Mouse (Mus musculus) stomach, postnatal 0 days (tissue): ENCODE measurements around the gene Atp1b1. TPM values are rescaled to one million over a fixed set of nuclear protein-coding genes. Genes with fewer than 3 reads are reported as not detected.

Experiments
- ATAC-seq: fragments of 200-750 bp; cut with Nextera tagmentation; 2 replicates; pipeline ENCODE4 v1.8.0; 2017; ENCODE audit not compliant: low FRiP score, low TSS enrichment
- DNase-seq: peaks from one replicate; pipeline ENCODE4 v3.0.0-alpha.2; 2016; ENCODE audit warnings: low spot score
- H3K27ac ChIP-seq: fragments of 300-500 bp; sonication (generic); replicated peaks from 2 replicates; pipeline ENCODE4 v1.5.1; 2014; ENCODE audit warnings: mild to moderate bottlenecking, control low read depth
- H3K27me3 ChIP-seq: fragments of 300-500 bp; sonication (generic); 2 replicates; pipeline ENCODE4 v1.6.1; 2014; ENCODE audit warnings: low read length; ENCODE audit not compliant: control insufficient read depth, insufficient read depth
- H3K36me3 ChIP-seq: fragments of 300-500 bp; sonication (generic); 2 replicates; pipeline ENCODE4 v1.6.1; 2014; ENCODE audit warnings: low read length, mixed read lengths; ENCODE audit not compliant: control insufficient read depth, insufficient read depth
- H3K4me1 ChIP-seq: fragments of 300-500 bp; sonication (generic); replicated peaks from 2 replicates; pipeline ENCODE4 v1.6.1; 2014; ENCODE audit warnings: antibody characterized with exemption; ENCODE audit not compliant: control insufficient read depth, insufficient read depth
- H3K4me2 ChIP-seq: fragments of 300-500 bp; sonication (generic); replicated peaks from 2 replicates; pipeline ENCODE4 v1.6.1; 2014; ENCODE audit warnings: low read depth, mild to moderate bottlenecking, control low read depth, moderate library complexity
- H3K4me3 ChIP-seq: fragments of 300-500 bp; sonication (generic); 2 replicates; pipeline ENCODE4 v1.5.1; 2014; ENCODE audit warnings: low read depth, low read length, control low read depth
- H3K9ac ChIP-seq: fragments of 300-500 bp; sonication (generic); 2 replicates; pipeline ENCODE4 v1.6.1; 2014; ENCODE audit warnings: mild to moderate bottlenecking, low read length, control low read depth, mixed read lengths
- H3K9me3 ChIP-seq: fragments of 300-500 bp; sonication (generic); 2 replicates; pipeline ENCODE4 v1.6.1; 2016; ENCODE audit warnings: low read length; ENCODE audit not compliant: control insufficient read depth
- CTCF ChIP-seq: IDR thresholded peaks from 2 replicates; pipeline ENCODE4 v1.5.1; 2016; ENCODE audit warnings: antibody characterized with exemption, low read depth, mild to moderate bottlenecking, moderate library complexity
- EP300 ChIP-seq: optimal IDR thresholded peaks from 2 replicates; pipeline ENCODE3; 2016; ENCODE audit warnings: antibody characterized with exemption
- WGBS: fragments of 180-500 bp; shearing (Covaris S2); extraction: QIAGEN DNeasy Blood & Tissue Kit; methylation state at CpG from one replicate; pipeline ENCODE4 v1.1.7; 2014; 5-methylcytosine and 5-hydroxymethylcytosine counted together
- polyA plus RNA-seq: library from polyadenylated mRNA; unstranded; fragments of >200 nt; fragmentation: Nextera tagmentation; extraction: Ambion mirVana; gene quantifications from 2 replicates; pipeline ENCODE4 v1.2.1, GENCODE M21; 2015

Gene Atp1b1
- 213 and 222 TPM in 2 replicates for polyA plus RNA-seq

DNA sequence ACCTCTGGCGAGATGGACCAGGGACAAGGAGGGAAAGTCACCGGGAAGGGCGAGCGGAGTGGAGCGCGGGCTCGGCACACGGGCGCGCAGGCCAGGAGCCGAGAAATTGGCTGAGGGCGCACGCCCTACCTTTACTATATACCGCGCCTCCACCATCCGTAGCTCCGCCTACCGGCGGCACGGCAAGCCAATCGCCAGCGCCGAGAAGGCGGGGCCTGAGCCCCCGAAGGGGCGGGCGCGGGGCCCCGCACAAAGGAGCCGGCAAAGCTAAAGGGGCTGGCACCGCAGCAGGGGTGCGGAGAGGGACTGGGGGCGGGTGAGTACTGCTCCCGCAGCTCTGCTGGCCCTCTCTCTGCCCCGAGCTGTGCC lies at the start of gene Atp1b1:
TSS of gene Atp1b1 (minus strand) at position 111 of the 369 bp plus-strand sequence.
- ATAC-seq = peak; percentile 81
- peak; percentile 95 for DNase-seq
- TF ChIP-seq CTCF (peak; percentile 48), EP300 (no peak)
- Histone ChIP-seq H3K36me3 (no peaks in the 10 kb centered on the region), H3K27me3 (no peaks in the 10 kb centered on the region), H3K9me3 (no peaks in the 10 kb centered on the region), H3K27ac (peak within 1 kb of the TSS; percentile 96), H3K9ac (peak within 1 kb of the TSS; percentile 92), H3K4me1 (peaks cover 7% of the 10 kb centered on the region), H3K4me2 (peak within 1 kb of the TSS; percentile 69), H3K4me3 (peak within 1 kb of the TSS; percentile 80)
- 3% methylated on average over 21 of the region's 35 CpGs for WGBS

DNA sequence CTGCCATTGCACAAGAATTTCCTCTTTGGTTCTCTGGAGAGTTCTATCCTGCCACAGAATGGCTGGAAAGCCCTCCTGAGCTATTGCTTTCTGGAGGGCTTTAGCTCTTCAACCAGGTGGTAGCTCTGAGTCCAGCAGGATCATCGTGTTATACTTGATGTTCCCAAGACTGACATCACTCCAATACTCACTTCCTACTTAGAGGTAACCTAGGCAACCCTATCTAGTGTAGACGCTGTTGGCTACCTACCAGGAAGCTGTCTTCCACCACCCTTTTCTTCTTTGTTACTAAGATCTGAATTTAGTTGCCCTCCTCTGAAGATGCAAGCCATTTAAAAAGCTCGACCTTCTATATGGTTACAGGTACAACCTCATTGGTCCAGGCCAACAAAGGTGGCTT lies 46.9 kb upstream of the Atp1b1 start:
- DNase-seq = no peak
- no peak for TF ChIP-seq CTCF
- TF ChIP-seq EP300 = no peak
- WGBS = 69% methylated on average over 3 of the region's 3 CpGs

DNA sequence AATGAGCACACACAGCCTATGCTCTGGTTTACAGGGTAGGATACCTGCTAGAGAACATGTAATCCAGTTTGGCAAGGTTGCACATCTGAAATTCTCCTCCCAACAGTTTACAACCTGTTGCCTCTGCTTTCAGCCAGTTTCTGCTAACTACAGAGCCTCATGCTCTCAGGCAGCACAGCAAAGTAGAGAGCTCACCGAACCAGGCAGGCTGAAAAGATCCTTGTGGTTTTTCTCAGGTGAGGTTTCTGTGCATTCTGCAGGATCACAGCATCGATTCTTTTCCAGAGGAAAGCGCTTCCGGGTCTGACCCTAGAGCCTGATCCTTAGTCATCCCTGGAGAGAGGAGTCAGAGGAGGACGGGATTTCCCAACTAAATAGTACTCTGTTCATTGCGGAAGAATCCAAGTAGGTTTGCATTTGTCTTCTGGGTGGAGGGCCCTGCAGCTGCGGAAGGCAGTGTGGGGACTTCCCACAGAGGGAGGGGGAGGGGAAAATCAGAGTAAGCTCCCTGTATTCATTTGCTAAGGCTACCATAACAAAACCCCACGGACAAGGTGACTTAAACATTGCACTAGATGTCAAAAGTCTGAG lies 45.1 kb upstream of the Atp1b1 start:
- DNase-seq (peak; percentile 29), ATAC-seq (peak; percentile 85)
- H3K4me3 ChIP-seq = no peak overlapping the region
- no peak overlapping the region for H3K4me2 ChIP-seq
- no peak overlapping the region for H3K27ac ChIP-seq
- H3K36me3 ChIP-seq = no peaks in the 10 kb centered on the region
- H3K27me3 ChIP-seq = no peaks in the 10 kb centered on the region
- no peak overlapping the region for H3K9ac ChIP-seq
- H3K9me3 ChIP-seq = no peaks in the 10 kb centered on the region
- no peaks in the 10 kb centered on the region for H3K4me1 ChIP-seq
- TF ChIP-seq CTCF = no peak
- TF ChIP-seq EP300 = no peak
- 29% methylated on average over 8 of the region's 8 CpGs for WGBS

More for the DNA sequence above, 46.9 kb upstream of the Atp1b1 start:
- Histone ChIP-seq H3K4me2 (no peak overlapping the region), H3K27ac (no peak overlapping the region), H3K4me1 (no peaks in the 10 kb centered on the region), H3K27me3 (no peaks in the 10 kb centered on the region), H3K36me3 (no peaks in the 10 kb centered on the region), H3K9ac (no peak overlapping the region), H3K4me3 (no peak overlapping the region), H3K9me3 (no peaks in the 10 kb centered on the region)
- peak; percentile 76 for ATAC-seq

DNA sequence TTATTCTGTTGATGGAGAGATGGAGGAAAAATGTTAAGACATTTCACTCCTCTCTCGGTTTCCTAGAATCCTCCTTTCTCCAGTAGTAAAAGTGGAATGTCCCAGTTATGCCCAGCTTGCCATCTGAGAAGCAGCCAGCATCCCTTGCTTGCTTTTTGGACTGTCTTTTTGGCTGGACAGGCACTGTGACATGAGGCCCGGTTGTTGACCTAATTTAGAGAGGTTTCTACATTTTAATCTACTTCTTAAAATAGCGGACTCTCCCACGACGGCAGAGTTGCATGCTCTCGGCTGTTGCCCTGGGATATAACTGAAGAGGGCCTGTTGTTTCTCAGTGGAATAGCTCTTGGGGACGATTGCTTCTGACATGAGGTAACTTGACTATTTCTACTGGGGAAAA lies 44.1 kb upstream of the Atp1b1 start:
- 60% methylated on average over 7 of the region's 7 CpGs for WGBS
- no peak for ATAC-seq
- Histone ChIP-seq H3K27ac (no peak overlapping the region), H3K9me3 (no peaks in the 10 kb centered on the region), H3K4me1 (no peaks in the 10 kb centered on the region), H3K27me3 (no peaks in the 10 kb centered on the region), H3K4me3 (no peak overlapping the region), H3K4me2 (no peak overlapping the region), H3K9ac (no peak overlapping the region), H3K36me3 (no peaks in the 10 kb centered on the region)
- DNase-seq = no peak
- TF ChIP-seq EP300 = no peak
- no peak for TF ChIP-seq CTCF

DNA sequence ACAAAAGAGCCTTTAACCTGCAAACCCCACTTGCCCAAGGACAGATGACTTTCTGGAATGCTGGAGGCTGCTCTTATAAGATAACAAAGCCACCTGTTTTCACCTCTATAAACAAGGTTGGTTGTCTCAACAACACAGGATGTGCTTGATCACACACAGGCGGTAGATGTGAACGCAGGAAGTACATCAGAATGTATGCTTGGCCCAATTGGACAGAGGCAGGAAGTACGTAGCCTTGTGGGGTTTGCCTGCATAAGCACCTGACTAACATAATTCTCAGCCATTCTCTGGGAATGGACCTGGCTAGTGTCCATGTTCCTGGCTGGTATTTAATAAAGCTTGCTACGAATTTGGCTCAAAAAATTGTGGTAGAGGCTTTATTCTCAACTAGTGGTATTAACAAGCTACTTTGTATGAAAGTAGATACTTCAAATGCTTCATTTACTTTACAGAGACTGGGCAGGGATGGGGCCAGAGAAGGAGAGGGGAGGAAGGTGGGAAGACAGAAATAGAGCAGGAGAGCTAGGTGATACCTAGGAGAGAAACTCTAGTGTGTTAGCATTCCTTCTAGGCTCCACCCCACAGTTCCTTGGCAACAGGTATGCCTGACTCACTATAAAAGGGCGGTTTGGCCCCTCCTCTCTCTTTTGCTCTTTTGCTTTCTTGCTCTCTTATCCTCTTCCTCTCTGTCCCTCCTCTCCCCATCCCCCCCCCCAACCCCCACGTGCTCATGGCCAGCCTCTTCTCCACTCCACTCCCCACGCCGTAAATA lies 36.8 kb upstream of the Atp1b1 start:
- peak; percentile 81 for ATAC-seq
- no peak overlapping the region for H3K9ac ChIP-seq
- no peak overlapping the region for H3K4me3 ChIP-seq
- DNase-seq = peak; percentile 64
- H3K9me3 ChIP-seq = no peaks in the 10 kb centered on the region
- no peak overlapping the region; the same call in 1 of the 2 replicates for H3K27ac ChIP-seq
- TF ChIP-seq EP300 (no peak), CTCF (no peak)
- WGBS = 57% methylated on average over 8 of the region's 8 CpGs
- no peaks in the 10 kb centered on the region for H3K4me1 ChIP-seq
- H3K36me3 ChIP-seq = no peaks in the 10 kb centered on the region
- no peak overlapping the region for H3K4me2 ChIP-seq
- no peaks in the 10 kb centered on the region for H3K27me3 ChIP-seq

DNA sequence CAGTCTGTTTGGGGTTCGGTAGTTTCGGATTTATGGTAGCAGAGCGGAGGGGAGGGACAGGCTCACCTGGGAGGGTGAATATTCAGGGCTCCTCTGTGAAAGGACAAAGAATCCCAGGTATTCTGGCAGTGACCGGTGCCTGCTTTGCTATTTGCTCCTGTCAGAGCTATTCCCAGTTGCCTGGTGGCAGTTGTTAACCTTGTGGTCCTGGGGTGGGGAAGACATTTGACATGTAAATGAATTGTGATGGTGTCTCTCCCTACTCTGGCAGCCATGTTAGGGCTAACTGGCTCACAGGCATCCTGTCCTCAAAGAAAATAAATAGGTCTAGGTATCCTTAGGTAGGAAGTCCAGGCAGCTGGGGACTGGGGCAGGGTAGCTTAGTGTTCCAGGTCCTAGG lies 36.1 kb upstream of the Atp1b1 start:
- H3K27ac ChIP-seq = no peak overlapping the region
- H3K9ac ChIP-seq = no peak overlapping the region
- ATAC-seq (no peak), DNase-seq (no peak)
- H3K4me2 ChIP-seq = no peak overlapping the region
- no peaks in the 10 kb centered on the region for H3K36me3 ChIP-seq
- no peaks in the 10 kb centered on the region for H3K4me1 ChIP-seq
- no peak overlapping the region for H3K4me3 ChIP-seq
- H3K9me3 ChIP-seq = no peaks in the 10 kb centered on the region
- no peak for TF ChIP-seq EP300
- no peak for TF ChIP-seq CTCF
- 31% methylated on average over 4 of the region's 4 CpGs for WGBS
- H3K27me3 ChIP-seq = no peaks in the 10 kb centered on the region
